Mouse (Mus musculus) liver, postnatal 0 days (tissue): ENCODE measurements around the gene Gm49337. TPM values are rescaled to one million over a fixed set of nuclear protein-coding genes. Genes with fewer than 3 reads are reported as not detected.
"Not testable (repeated sequence)": the region's sequence is repeated elsewhere in the genome, so short reads cannot be mapped to it uniquely, and the experiment has no call there.

ENCODE experiments used
- ATAC-seq: fragments of 200-750 bp; cut with Nextera tagmentation; 2 replicates; pipeline ENCODE4 v1.8.0; 2017; ENCODE audit warnings: mild to moderate bottlenecking, moderate library complexity
- DNase-seq: peaks from one replicate; pipeline ENCODE4 v3.0.0-alpha.2; 2016
- H3K27ac ChIP-seq: fragments of 300-500 bp; sonication (generic); 2 replicates; pipeline ENCODE4 v1.5.1; 2014; ENCODE audit warnings: antibody characterized with exemption, moderate library complexity, mild to moderate bottlenecking, low read depth
- H3K27me3 ChIP-seq: fragments of 300-500 bp; sonication (generic); 2 replicates; pipeline ENCODE4 v1.6.1; 2014; ENCODE audit warnings: low read length, control low read depth, mixed read lengths; ENCODE audit not compliant: insufficient read depth
- H3K36me3 ChIP-seq: fragments of 300-500 bp; sonication (generic); replicated peaks from 2 replicates; pipeline ENCODE4 v1.6.1; 2014; ENCODE audit warnings: mild to moderate bottlenecking, control low read depth, low read length, moderate library complexity, mixed read lengths; ENCODE audit not compliant: insufficient read depth
- H3K4me1 ChIP-seq: fragments of 300-500 bp; sonication (generic); 2 replicates; pipeline ENCODE4 v1.6.1; 2014; ENCODE audit warnings: antibody characterized with exemption, mild to moderate bottlenecking, control low read depth; ENCODE audit not compliant: insufficient read depth
- H3K4me2 ChIP-seq: fragments of 300-500 bp; sonication (generic); 2 replicates; pipeline ENCODE4 v1.6.1; 2014; ENCODE audit warnings: low read depth, mild to moderate bottlenecking, low read length, moderate library complexity, mixed read lengths
- H3K4me3 ChIP-seq: fragments of 300-500 bp; sonication (generic); 2 replicates; pipeline ENCODE4 v1.5.1; 2014; ENCODE audit warnings: low read depth, low read length
- H3K9ac ChIP-seq: fragments of 300-500 bp; sonication (generic); replicated peaks from 2 replicates; pipeline ENCODE4 v1.6.1; 2014; ENCODE audit warnings: mild to moderate bottlenecking, moderate library complexity
- H3K9me3 ChIP-seq: fragments of 300-500 bp; sonication (generic); 2 replicates; pipeline ENCODE4 v1.6.1; 2016; ENCODE audit warnings: mild to moderate bottlenecking, control low read depth, low read length, mixed read lengths
- CTCF ChIP-seq: sonication (generic); IDR thresholded peaks from 2 replicates; pipeline ENCODE4 v1.5.1; 2016; ENCODE audit warnings: antibody characterized with exemption, low read depth
- EP300 ChIP-seq: IDR thresholded peaks from 2 replicates; pipeline ENCODE4 v1.6.1; 2016; ENCODE audit warnings: antibody characterized with exemption, low read depth, mild to moderate bottlenecking
- WGBS: fragments of 180-500 bp; shearing (Covaris S2); extraction: QIAGEN DNeasy Blood & Tissue Kit; methylation state at CpG from one replicate; pipeline ENCODE4 v1.1.7; 2014; ENCODE audit not compliant: insufficient replicate concordance; 5-methylcytosine and 5-hydroxymethylcytosine counted together
- polyA plus RNA-seq: library from polyadenylated mRNA; unstranded; fragments of >200 nt; fragmentation: Nextera tagmentation; extraction: Ambion mirVana; gene quantifications from 2 replicates; pipeline ENCODE4 v1.2.1, GENCODE M21; 2015

The Gm49337 gene
- polyA plus RNA-seq, 1 experiment from 2014 or later = not detected

- under 1% methylated on average over 53 of the region's 53 CpGs for WGBS
- DNase-seq = peak; percentile 96
- Histone ChIP-seq H3K27me3 (peaks cover 16% of the 10 kb centered on the region; the same call in 1 of the 2 replicates), H3K36me3 (no peaks in the 10 kb centered on the region), H3K9ac (peak within 1 kb of the TSS; percentile 77), H3K4me3 (peak within 1 kb of the TSS; percentile 73), H3K9me3 (no peaks in the 10 kb centered on the region), H3K4me2 (peak within 1 kb of the TSS; percentile 96), H3K27ac (peak within 1 kb of the TSS; percentile 89), H3K4me1 (peaks cover 6% of the 10 kb centered on the region; the same call in 1 of the 2 replicates)
- ATAC-seq = peak; percentile 100
- TF ChIP-seq EP300 (peak; percentile 68), CTCF (no peak)
Observed at GRCm38 (mm10) chr4:116221140-116221851, 48.1 kb downstream of the Gm49337 start, which contains the start of gene Pik3r3. Gene Pik3r3 (plus strand): TSS chr4:116221618.

- H3K4me3 ChIP-seq = peak overlapping the region; percentile 73
- peaks cover 6% of the 10 kb centered on the region; the same call in 1 of the 2 replicates for H3K4me1 ChIP-seq
- no peak for ATAC-seq
- H3K9me3 ChIP-seq = no peaks in the 10 kb centered on the region
- H3K4me2 ChIP-seq = peak overlapping the region; percentile 96
- TF ChIP-seq CTCF (no peak), EP300 (no peak)
- 1% methylated on average over 23 of the region's 23 CpGs for WGBS
- H3K27ac ChIP-seq = peak overlapping the region; percentile 81
- DNase-seq = no peak
- H3K9ac ChIP-seq = peak overlapping the region; percentile 71
- H3K36me3 ChIP-seq = no peaks in the 10 kb centered on the region
- H3K27me3 ChIP-seq = peaks cover 16% of the 10 kb centered on the region; the same call in 1 of the 2 replicates
Observed at GRCm38 (mm10) chr4:116221996-116222842, 49.0 kb downstream of the Gm49337 start.

- ATAC-seq (no peak), DNase-seq (no peak)
- WGBS = 19% methylated on average over 6 of the region's 6 CpGs
- Histone ChIP-seq H3K4me2 (peak overlapping the region; percentile 96), H3K4me3 (peak overlapping the region; percentile 73), H3K27me3 (peaks cover 16% of the 10 kb centered on the region; the same call in 1 of the 2 replicates), H3K9ac (no peak overlapping the region), H3K27ac (no peak overlapping the region), H3K36me3 (no peaks in the 10 kb centered on the region), H3K9me3 (no peaks in the 10 kb centered on the region), H3K4me1 (peaks cover 6% of the 10 kb centered on the region; the same call in 1 of the 2 replicates)
- TF ChIP-seq CTCF (no peak), EP300 (no peak)
Observed at GRCm38 (mm10) chr4:116222843-116223119, 49.6 kb downstream of the Gm49337 start.

GRCm38 (mm10) chr4:116243377-116243776, 70.2 kb downstream of the Gm49337 start:
- no peak for TF ChIP-seq EP300
- TF ChIP-seq CTCF = no peak
- Histone ChIP-seq H3K9ac (no peak overlapping the region), H3K9me3 (no peaks in the 10 kb centered on the region), H3K4me1 (no peaks in the 10 kb centered on the region), H3K27me3 (no peaks in the 10 kb centered on the region), H3K27ac (no peak overlapping the region), H3K4me2 (no peak overlapping the region), H3K36me3 (no peaks in the 10 kb centered on the region), H3K4me3 (no peak overlapping the region)
- 75% methylated on average over 3 of the region's 3 CpGs for WGBS
- no peak for ATAC-seq
- no peak for DNase-seq

- 49% methylated on average over 2 of the region's 2 CpGs for WGBS
- Histone ChIP-seq H3K4me2 (no peak overlapping the region), H3K9ac (no peak overlapping the region), H3K27ac (no peak overlapping the region), H3K4me1 (no peaks in the 10 kb centered on the region), H3K9me3 (no peaks in the 10 kb centered on the region), H3K4me3 (no peak overlapping the region), H3K27me3 (no peaks in the 10 kb centered on the region), H3K36me3 (no peaks in the 10 kb centered on the region)
- TF ChIP-seq CTCF = no peak
- no peak for TF ChIP-seq EP300
- ATAC-seq (no peak), DNase-seq (no peak)
Observed at GRCm38 (mm10) chr4:116244240-116244639, 71.1 kb downstream of the Gm49337 start.

GRCm38 (mm10) chr4:116245926-116246325, 72.7 kb downstream of the Gm49337 start:
- H3K36me3 ChIP-seq, H3K9ac ChIP-seq, H3K4me1 ChIP-seq, ATAC-seq, H3K27me3 ChIP-seq, H3K27ac ChIP-seq, H3K4me2 ChIP-seq, H3K4me3 ChIP-seq, H3K9me3 ChIP-seq: not testable (repeated sequence)
- TF ChIP-seq CTCF = peak; percentile 64
- WGBS = 36% methylated on average over 3 of the region's 3 CpGs
- peak; percentile 42 for DNase-seq
